Mouse (Mus musculus) liver, postnatal 0 days (tissue): ENCODE measurements around the gene Srl. TPM values are rescaled to one million over a fixed set of nuclear protein-coding genes. Genes with fewer than 3 reads are reported as not detected.

Source experiments
- ATAC-seq: fragments of 200-750 bp; cut with Nextera tagmentation; 2 replicates; pipeline ENCODE4 v1.8.0; 2017; ENCODE audit warnings: mild to moderate bottlenecking, moderate library complexity
- DNase-seq: peaks from one replicate; pipeline ENCODE4 v3.0.0-alpha.2; 2016
- H3K27ac ChIP-seq: fragments of 300-500 bp; sonication (generic); 2 replicates; pipeline ENCODE4 v1.5.1; 2014; ENCODE audit warnings: antibody characterized with exemption, moderate library complexity, mild to moderate bottlenecking, low read depth
- H3K27me3 ChIP-seq: fragments of 300-500 bp; sonication (generic); 2 replicates; pipeline ENCODE4 v1.6.1; 2014; ENCODE audit warnings: low read length, control low read depth, mixed read lengths; ENCODE audit not compliant: insufficient read depth
- H3K36me3 ChIP-seq: fragments of 300-500 bp; sonication (generic); replicated peaks from 2 replicates; pipeline ENCODE4 v1.6.1; 2014; ENCODE audit warnings: mild to moderate bottlenecking, control low read depth, low read length, moderate library complexity, mixed read lengths; ENCODE audit not compliant: insufficient read depth
- H3K4me1 ChIP-seq: fragments of 300-500 bp; sonication (generic); 2 replicates; pipeline ENCODE4 v1.6.1; 2014; ENCODE audit warnings: antibody characterized with exemption, mild to moderate bottlenecking, control low read depth; ENCODE audit not compliant: insufficient read depth
- H3K4me2 ChIP-seq: fragments of 300-500 bp; sonication (generic); 2 replicates; pipeline ENCODE4 v1.6.1; 2014; ENCODE audit warnings: low read depth, mild to moderate bottlenecking, low read length, moderate library complexity, mixed read lengths
- H3K4me3 ChIP-seq: fragments of 300-500 bp; sonication (generic); 2 replicates; pipeline ENCODE4 v1.5.1; 2014; ENCODE audit warnings: low read depth, low read length
- H3K9ac ChIP-seq: fragments of 300-500 bp; sonication (generic); replicated peaks from 2 replicates; pipeline ENCODE4 v1.6.1; 2014; ENCODE audit warnings: mild to moderate bottlenecking, moderate library complexity
- H3K9me3 ChIP-seq: fragments of 300-500 bp; sonication (generic); 2 replicates; pipeline ENCODE4 v1.6.1; 2016; ENCODE audit warnings: mild to moderate bottlenecking, control low read depth, low read length, mixed read lengths
- CTCF ChIP-seq: sonication (generic); IDR thresholded peaks from 2 replicates; pipeline ENCODE4 v1.5.1; 2016; ENCODE audit warnings: antibody characterized with exemption, low read depth
- EP300 ChIP-seq: IDR thresholded peaks from 2 replicates; pipeline ENCODE4 v1.6.1; 2016; ENCODE audit warnings: antibody characterized with exemption, low read depth, mild to moderate bottlenecking
- WGBS: fragments of 180-500 bp; shearing (Covaris S2); extraction: QIAGEN DNeasy Blood & Tissue Kit; methylation state at CpG from one replicate; pipeline ENCODE4 v1.1.7; 2014; ENCODE audit not compliant: insufficient replicate concordance; 5-methylcytosine and 5-hydroxymethylcytosine counted together
- polyA plus RNA-seq: library from polyadenylated mRNA; unstranded; fragments of >200 nt; fragmentation: Nextera tagmentation; extraction: Ambion mirVana; gene quantifications from 2 replicates; pipeline ENCODE4 v1.2.1, GENCODE M21; 2015

The Srl gene
- polyA plus RNA-seq, 1 experiment from 2014 or later = 1.00 TPM

DNA sequence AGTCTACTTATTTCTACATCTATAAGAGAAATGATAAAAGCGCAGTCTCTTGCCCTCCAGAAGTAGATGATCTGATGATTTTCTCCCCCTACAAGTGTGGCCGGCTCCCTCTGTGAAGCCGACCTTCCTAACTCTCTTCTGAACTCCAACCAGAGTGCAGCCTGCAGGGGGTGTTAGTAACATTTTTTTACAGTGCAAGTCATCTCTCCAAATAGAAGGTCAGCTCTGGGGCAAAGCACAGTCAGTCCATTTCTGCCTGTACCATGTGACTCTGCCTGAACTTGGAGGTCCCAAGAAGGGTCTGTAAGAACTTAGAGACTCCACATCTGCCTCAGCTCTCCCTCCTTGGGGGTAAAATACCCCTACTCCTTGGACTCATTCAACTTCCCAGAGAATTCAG lies 27.2 kb downstream of the Srl start:
- no peak overlapping the region for H3K4me3 ChIP-seq
- H3K36me3 ChIP-seq = no peaks in the 10 kb centered on the region
- TF ChIP-seq EP300 = no peak
- TF ChIP-seq CTCF = no peak
- H3K4me1 ChIP-seq = peaks cover 10% of the 10 kb centered on the region
- H3K27me3 ChIP-seq = no peaks in the 10 kb centered on the region
- 66% methylated on average over 3 of the region's 3 CpGs for WGBS
- DNase-seq (no peak), ATAC-seq (no peak)
- H3K9ac ChIP-seq = no peak overlapping the region
- H3K4me2 ChIP-seq = no peak overlapping the region
- H3K9me3 ChIP-seq = no peaks in the 10 kb centered on the region
- H3K27ac ChIP-seq = no peak overlapping the region

DNA sequence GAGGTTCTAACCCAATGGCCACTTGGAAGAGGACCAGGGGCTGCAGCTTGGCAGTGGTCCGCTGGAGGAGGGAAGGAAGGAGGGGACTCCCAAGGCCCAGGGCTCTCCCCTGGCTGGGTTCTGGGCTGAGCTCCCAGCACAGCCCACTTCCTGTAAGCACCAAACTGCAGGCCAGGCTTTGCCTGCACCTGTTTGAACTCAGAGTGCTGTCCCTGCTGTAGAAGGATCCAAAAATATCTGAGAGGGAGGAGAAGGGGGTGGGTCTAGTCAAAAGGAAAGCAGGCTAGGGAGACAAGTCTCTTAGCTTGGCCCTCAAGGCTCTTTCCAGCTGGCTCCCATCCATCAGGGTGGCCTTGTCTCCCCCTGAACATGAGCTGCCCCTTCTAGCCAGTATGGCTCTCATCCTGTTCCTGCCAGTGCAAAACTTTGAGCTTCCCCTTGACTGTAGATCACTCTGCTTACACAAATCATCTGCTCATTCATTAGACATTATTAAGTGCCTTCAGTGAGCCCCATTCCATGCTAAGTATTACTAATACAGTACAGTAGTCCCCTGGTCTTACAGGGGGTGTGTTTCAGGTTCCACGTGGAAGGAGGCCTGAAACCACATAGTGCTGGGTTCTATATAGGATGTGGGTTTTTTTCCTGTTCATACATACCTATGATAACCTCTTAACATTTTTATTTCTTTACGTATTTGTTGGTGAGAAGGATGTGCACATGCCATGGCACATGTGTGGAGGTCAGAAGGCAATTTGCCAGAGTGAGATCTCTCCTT lies 28.8 kb downstream of the Srl start:
- Histone ChIP-seq H3K27ac (0 out of 2 replicates have a peak overlapping the region, but pooled peaks have one; percentile 8), H3K9ac (no peak overlapping the region), H3K36me3 (no peaks in the 10 kb centered on the region), H3K4me1 (peaks cover 9% of the 10 kb centered on the region), H3K9me3 (no peaks in the 10 kb centered on the region), H3K4me2 (no peak overlapping the region), H3K27me3 (no peaks in the 10 kb centered on the region), H3K4me3 (no peak overlapping the region)
- no peak for TF ChIP-seq CTCF
- TF ChIP-seq EP300 = no peak
- no peak for ATAC-seq
- DNase-seq = peak; percentile 21
- WGBS = 29% methylated on average over 3 of the region's 3 CpGs

DNA sequence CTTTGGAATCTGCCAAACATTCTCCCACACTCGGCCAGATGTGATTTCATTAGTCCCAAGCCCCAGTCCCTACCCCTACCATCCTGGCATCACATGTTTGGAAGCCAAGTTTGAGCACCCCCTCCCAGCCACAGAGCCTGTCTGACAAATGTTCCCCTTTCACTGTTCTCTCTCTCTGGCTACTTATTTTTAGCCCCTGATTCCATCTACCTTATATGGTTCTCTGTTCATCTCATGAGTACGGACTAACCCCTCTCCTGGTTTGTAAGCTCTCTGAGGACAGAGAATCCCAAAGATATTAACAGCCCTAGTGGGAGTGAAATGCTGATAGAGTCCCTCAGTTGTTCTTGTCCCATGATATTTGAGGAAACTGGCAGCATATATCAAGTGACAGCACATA lies 30.2 kb downstream of the Srl start:
- peaks cover 7% of the 10 kb centered on the region for H3K4me1 ChIP-seq
- ATAC-seq (no peak), DNase-seq (no peak)
- no peak overlapping the region for H3K9ac ChIP-seq
- H3K4me3 ChIP-seq = no peak overlapping the region
- 69% methylated on average over 2 of the region's 2 CpGs for WGBS
- no peaks in the 10 kb centered on the region for H3K9me3 ChIP-seq
- TF ChIP-seq EP300 = no peak
- TF ChIP-seq CTCF = no peak
- H3K27ac ChIP-seq = no peak overlapping the region
- H3K36me3 ChIP-seq = no peaks in the 10 kb centered on the region
- H3K27me3 ChIP-seq = no peaks in the 10 kb centered on the region
- H3K4me2 ChIP-seq = no peak overlapping the region

DNA sequence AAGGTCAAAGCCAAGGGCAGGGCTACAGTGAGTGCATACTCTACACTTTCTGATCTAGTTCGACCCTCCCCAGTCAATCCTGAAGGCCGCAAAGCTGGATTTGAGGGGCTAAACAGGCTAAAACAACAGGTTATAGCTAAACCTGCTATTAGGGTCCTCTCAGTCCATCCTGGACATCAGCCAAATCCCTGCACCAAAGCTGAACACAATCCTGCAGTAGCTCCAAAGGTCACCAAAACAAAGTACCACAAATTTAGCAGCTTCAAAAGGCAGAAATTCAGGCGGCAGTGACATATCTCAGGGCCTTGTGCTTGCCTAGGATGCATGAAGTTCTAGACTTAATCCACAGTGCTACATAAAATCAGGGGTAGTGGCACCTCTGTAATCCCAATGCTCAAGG lies 35.4 kb downstream of the Srl start:
- DNase-seq (no peak), ATAC-seq (peak; percentile 43; the same call in 1 of the 2 replicates)
- Histone ChIP-seq H3K27ac (0 out of 2 replicates have a peak overlapping the region, but pooled peaks have one; percentile 11), H3K9ac (no peak overlapping the region), H3K9me3 (no peaks in the 10 kb centered on the region), H3K36me3 (no peaks in the 10 kb centered on the region), H3K4me1 (no peaks in the 10 kb centered on the region; the same call in none of the 2 replicates), H3K4me3 (no peak overlapping the region), H3K4me2 (no peak overlapping the region), H3K27me3 (no peaks in the 10 kb centered on the region)
- TF ChIP-seq EP300 = no peak
- TF ChIP-seq CTCF = no peak
- WGBS = 60% methylated on average over 3 of the region's 3 CpGs

DNA sequence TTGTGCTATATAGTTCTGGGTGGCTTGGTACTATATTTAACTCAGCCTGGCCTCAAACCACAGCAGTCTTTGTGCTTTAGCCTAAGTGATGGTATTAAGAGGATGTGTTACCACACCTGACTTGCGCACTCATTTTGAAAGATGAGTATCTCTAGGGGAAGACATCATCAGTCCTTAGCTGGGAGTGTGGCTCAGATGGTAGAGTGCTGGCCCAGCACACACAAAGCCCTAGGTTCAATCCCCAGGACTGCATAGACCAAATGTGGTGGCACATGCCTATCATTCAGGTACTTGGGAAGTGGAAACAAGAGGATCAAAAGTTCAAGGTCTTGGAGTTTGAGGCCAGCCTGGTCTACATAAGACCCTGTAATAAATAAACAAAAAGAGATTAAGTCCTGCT lies 38.1 kb downstream of the Srl start:
- Histone ChIP-seq H3K9me3 (no peaks in the 10 kb centered on the region), H3K4me1 (peaks cover 3% of the 10 kb centered on the region), H3K36me3 (no peaks in the 10 kb centered on the region), H3K9ac (no peak overlapping the region), H3K27me3 (no peaks in the 10 kb centered on the region), H3K4me3 (no peak overlapping the region), H3K4me2 (no peak overlapping the region), H3K27ac (no peak overlapping the region)
- no peak for DNase-seq
- no peak for TF ChIP-seq EP300
- TF ChIP-seq CTCF = no peak
- no peak for ATAC-seq
- 84% methylated on average over 1 of the region's 1 CpGs for WGBS

DNA sequence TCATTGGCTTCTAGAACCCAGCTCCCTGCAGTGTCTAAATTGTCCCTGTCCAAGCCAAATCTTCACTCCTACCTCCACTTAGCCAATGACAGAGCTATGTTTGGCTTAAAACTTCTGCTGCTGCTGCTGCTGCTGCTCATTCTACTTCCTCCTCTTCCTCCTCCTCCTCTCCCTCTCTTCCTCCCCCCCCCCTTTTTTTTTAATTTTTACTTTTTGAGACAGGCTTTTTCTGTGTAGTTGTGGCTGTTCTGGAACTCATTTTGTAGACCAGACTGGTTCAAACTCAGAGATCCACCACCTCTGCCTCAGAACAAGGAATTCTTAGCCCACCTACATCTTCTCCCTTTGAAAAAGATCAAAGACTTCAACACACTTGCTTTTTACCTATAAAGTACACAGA lies 39.0 kb downstream of the Srl start:
- Histone ChIP-seq H3K4me2 (no peak overlapping the region), H3K4me1 (peaks cover 3% of the 10 kb centered on the region), H3K27me3 (no peaks in the 10 kb centered on the region), H3K36me3 (no peaks in the 10 kb centered on the region), H3K4me3 (no peak overlapping the region), H3K9ac (no peak overlapping the region), H3K9me3 (no peaks in the 10 kb centered on the region), H3K27ac (no peak overlapping the region)
- TF ChIP-seq EP300 = no peak
- no peak for TF ChIP-seq CTCF
- no peak for DNase-seq
- ATAC-seq = no peak

DNA sequence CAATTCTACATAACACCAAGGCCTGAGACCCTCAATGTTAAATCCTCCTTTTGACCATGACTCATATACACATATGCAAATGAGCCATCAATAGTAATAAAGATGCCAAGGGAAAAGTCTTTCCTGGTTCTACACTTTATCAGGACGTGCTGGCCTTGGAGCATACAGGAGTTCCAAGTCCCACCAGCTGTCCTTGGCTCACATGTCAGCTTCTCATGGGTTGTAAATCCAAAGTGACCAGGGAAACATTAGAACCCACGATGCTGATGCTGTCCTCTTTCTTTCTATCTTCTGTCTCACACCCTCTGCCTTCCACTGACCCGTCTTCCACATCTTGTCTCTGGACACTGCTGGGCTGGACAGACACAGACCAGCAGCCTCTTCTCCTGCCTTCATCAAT lies 39.9 kb downstream of the Srl start:
- H3K9me3 ChIP-seq = no peaks in the 10 kb centered on the region
- H3K27ac ChIP-seq = no peak overlapping the region
- DNase-seq (no peak), ATAC-seq (no peak)
- H3K9ac ChIP-seq = no peak overlapping the region
- no peaks in the 10 kb centered on the region for H3K36me3 ChIP-seq
- peaks cover 3% of the 10 kb centered on the region for H3K4me1 ChIP-seq
- no peak for TF ChIP-seq CTCF
- no peak for TF ChIP-seq EP300
- no peak overlapping the region for H3K4me3 ChIP-seq
- 64% methylated on average over 3 of the region's 3 CpGs for WGBS
- no peaks in the 10 kb centered on the region for H3K27me3 ChIP-seq
- no peak overlapping the region for H3K4me2 ChIP-seq
